Mouse (Mus musculus): ENCODE results near the gene Med28. TPM values are rescaled to one million over a fixed set of nuclear protein-coding genes. Genes with fewer than 3 reads are reported as not detected.

The Med28 gene
- total RNA-seq, 1 experiment from 2014 or later: 20.0 TPM

DNA sequence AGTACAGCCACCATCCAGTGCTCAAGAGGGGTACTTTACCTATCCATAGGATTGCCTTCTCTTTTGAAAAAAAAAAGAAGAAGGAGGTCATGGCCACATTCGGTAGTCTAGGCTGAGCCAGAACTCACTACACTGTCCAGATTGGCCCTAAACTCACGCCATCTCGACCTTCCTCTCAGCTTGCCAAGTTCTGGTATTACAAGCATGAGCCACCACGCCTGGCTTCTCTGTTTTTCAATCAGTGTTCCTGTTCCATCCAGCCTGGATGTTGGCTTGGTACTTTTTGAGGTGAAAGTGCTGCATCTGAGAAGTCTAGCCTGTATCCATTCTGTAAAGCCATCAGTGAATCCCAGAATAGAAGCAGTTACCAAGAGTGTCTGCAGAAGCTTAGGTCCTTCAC, 23.6 kb upstream of the Med28 start:
- no peak for ATAC-seq (replicated peaks in 1 of 2; ENCODE audit: insufficient read depth in 1 of 2, low FRiP score in 2 of 2, low TSS enrichment in 1 of 2, low read depth in 1 of 2, poor library complexity in 2 of 2, severe bottlenecking in 2 of 2)

DNA sequence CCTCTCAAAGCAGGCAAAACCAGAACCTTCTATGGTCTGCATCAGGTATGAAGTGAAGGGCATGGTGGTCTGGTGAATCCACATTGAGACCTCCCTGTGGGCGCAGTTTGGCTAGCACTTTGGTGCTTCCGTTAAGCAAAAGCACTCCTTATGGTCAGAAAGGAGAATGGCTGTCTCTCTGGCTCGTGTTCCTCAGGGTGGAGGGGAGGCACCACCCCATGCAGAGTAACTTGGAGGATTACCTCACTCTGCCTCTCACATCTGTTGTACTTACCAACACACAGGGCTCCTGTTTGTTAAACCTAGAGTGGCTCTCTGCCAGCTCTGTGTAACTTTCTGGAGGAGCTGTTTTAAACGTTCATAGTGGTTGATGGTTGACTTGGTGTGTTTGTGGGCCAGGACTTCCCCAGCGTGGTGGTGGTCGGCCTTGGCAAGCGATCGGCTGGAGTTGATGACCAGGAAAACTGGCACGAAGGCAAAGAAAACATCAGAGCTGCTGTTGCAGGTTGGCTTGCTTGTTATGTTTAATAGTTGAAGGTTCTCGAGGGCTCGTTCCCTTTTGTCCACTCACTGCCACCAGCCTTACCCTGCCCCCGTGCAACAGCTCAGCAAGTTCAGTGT, 23.0 kb upstream of the Med28 start:
- ATAC-seq (replicated peaks in 1 of 2; ENCODE audit: insufficient read depth in 1 of 2, low FRiP score in 2 of 2, low TSS enrichment in 1 of 2, low read depth in 1 of 2, poor library complexity in 2 of 2, severe bottlenecking in 2 of 2): no peak

DNA sequence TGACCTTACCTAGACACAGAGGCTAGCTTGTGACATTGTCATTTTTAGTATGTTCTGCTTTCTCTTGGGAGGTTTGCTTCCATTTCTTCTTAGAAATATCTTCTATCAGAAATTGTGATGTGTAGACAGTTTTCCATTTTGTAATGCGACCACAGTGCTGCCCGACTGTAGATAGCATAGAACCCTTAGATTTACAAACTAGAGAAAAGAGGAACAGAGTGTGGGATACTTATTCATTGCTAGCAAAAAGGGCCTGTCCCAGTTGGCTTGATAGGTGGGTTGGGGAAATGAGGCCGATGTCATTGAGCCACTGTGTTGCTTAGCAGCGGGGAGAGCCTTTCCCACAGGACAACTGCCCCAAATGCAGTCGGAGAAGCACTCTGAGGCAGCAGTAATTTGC, 22.5 kb upstream of the Med28 start:
- ATAC-seq (replicated peaks in 1 of 2; ENCODE audit: insufficient read depth in 1 of 2, low FRiP score in 2 of 2, low TSS enrichment in 1 of 2, low read depth in 1 of 2, poor library complexity in 2 of 2, severe bottlenecking in 2 of 2): no peak

DNA sequence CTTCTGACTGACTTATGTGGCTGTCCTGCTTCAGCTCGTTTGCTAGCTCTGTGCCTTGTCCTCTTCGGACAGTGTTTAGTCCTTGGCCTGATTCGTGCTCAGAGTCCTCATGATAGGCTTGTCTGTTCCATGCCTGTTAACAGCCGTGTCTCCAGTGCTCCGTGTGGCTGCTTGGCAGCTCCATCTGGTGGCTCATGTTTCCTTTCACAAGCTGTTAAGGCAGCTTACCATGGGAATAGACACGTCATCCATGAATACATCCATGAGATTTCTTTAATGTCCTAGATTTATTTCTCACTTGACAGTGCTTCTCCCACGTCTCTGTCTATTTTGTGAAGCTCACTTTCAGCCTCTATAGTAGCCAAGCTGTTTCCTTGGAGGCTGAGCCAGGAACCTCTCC, 10.0 kb upstream of the Med28 start:
- ATAC-seq (replicated peaks in 1 of 2; ENCODE audit: insufficient read depth in 1 of 2, low FRiP score in 2 of 2, low TSS enrichment in 1 of 2, low read depth in 1 of 2, poor library complexity in 2 of 2, severe bottlenecking in 2 of 2): no peak

DNA sequence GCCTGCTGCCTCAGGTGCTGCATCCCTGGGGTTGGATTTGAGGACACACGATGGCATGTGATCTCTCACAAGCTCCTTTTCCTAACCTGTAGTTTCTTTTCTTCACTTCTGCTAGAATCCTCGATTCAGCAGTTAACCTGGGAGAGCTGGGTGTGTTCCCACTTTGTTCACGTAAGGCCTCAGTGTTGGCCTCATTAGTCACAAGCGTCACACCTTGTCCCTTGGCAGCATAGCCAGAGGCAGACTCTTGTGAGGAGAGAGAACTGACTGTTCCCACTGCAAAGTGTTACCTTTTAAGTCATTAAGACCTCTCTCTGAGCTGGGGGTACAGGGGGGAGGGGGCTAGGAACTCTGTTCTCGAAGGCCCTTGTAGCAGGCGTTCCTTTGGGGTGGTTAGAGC, 7.1 kb upstream of the Med28 start:
- no peak for ATAC-seq (replicated peaks in 1 of 2; ENCODE audit: insufficient read depth in 1 of 2, low FRiP score in 2 of 2, low TSS enrichment in 1 of 2, low read depth in 1 of 2, poor library complexity in 2 of 2, severe bottlenecking in 2 of 2)

DNA sequence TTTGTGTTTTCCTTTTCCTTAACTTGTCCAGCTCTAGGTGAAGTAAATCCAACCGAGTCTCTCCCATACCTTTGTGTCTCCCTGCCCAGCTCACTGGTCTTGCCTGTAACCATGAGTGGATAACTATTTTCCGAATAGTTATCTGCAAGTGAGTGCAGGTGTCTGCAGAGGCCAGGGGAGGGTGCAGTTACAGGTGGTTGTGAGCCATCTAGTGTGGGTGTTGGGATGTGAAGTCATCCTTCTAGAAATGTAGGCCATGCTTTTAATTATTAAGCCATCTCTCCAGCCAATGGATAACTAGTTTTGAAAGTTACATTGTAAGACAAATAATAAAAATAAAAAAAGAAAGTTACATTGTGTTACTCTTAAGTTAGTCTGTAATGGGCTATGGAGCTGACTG, 6.5 kb upstream of the Med28 start:
- no peak for ATAC-seq (replicated peaks in 1 of 2; ENCODE audit: insufficient read depth in 1 of 2, low FRiP score in 2 of 2, low TSS enrichment in 1 of 2, low read depth in 1 of 2, poor library complexity in 2 of 2, severe bottlenecking in 2 of 2)

DNA sequence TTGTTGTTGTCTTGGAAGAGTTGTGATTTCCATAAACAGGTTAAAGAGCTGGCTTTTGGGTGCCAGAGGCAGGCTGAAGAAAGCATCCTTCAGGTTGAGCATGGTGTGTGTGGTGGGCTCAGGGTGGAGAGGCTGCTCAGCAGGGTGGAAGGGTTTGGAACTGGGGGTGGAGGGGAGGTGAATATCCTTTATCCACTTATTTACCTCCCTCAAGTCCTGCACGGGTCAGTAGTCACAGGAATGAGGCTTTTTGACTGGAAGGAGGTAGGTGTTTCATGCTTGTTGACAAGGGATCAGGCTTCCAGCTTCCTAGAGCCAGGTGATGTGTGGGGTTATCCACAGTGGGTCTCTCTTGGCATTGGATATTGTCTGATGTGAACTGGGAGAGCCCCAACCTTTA, 5.4 kb upstream of the Med28 start:
- no peak for ATAC-seq (replicated peaks in 1 of 2; ENCODE audit: insufficient read depth in 1 of 2, low FRiP score in 2 of 2, low TSS enrichment in 1 of 2, low read depth in 1 of 2, poor library complexity in 2 of 2, severe bottlenecking in 2 of 2)

DNA sequence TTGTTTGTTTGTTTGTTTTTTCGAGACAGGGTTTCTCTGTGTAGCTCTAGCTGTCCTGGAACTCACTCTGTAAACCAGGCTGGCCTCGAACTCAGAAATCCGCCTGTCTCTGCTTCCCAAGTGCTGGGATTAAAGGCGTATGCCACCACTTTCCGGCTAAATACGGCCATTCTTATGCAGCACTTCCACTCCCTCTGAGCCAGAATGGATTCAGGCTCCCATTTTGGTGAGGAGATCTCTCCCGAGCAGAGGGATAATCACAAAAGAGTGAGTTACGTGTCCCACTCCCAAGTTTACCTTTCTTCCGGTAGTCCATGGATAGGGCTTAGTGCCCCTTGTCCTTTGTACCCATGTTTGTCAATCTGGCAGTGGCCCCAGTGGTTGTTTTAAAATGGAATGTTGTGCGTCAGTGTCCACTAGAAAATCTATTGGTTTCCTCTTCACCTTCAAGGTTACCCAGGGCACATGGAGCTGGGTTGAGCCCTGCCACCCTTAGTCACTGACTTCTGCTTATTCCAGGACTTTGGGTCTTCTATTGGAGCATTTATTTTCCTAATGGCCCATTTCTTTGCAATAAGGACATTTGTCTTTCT, 4.8 kb upstream of the Med28 start:
- ATAC-seq (replicated peaks in 1 of 2; ENCODE audit: insufficient read depth in 1 of 2, low FRiP score in 2 of 2, low TSS enrichment in 1 of 2, low read depth in 1 of 2, poor library complexity in 2 of 2, severe bottlenecking in 2 of 2): no peak

DNA sequence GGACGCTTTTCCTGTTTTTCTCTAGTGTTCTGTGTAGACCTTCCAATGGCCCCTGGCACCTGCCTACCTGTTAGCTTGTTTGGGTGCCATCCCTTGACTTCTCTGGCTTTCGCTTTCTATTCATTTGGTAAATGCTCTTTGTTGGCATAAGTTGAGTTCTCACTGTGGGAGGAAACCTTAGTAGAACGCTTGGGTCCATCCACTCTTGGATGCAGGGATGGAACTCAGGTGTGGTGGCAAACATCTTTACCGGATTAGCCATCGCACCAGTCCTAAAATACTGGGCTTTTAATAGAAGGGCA, 731 bp downstream of the Med28 start:
- 0 out of 4 replicates have a peak, but pooled peaks of 1 of the 2 experiments have one; percentile 4 for ATAC-seq (replicated peaks in 1 of 2; ENCODE audit: insufficient read depth in 1 of 2, low FRiP score in 2 of 2, low TSS enrichment in 1 of 2, low read depth in 1 of 2, poor library complexity in 2 of 2, severe bottlenecking in 2 of 2)

DNA sequence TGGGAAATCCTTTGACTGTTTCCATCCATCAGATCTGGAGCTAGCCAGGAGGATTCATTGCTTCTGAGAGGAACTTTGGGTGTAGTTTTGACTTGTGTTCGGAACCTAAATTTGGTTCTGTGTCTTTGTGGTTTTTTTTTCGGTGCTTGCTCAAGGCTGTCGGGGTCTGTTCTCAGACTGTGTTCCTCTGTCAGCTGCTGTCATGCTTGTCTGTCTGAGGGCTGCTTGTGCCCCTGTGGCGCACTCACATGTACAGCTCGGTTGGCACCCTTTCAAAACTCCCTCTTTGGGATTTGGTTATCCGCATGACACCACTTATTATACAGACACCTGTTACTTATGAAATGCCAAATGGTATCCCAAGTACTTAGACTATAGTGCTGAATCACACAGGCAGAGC, 1.6 kb downstream of the Med28 start:
- ATAC-seq (replicated peaks in 1 of 2; ENCODE audit: insufficient read depth in 1 of 2, low FRiP score in 2 of 2, low TSS enrichment in 1 of 2, low read depth in 1 of 2, poor library complexity in 2 of 2, severe bottlenecking in 2 of 2): no peak

DNA sequence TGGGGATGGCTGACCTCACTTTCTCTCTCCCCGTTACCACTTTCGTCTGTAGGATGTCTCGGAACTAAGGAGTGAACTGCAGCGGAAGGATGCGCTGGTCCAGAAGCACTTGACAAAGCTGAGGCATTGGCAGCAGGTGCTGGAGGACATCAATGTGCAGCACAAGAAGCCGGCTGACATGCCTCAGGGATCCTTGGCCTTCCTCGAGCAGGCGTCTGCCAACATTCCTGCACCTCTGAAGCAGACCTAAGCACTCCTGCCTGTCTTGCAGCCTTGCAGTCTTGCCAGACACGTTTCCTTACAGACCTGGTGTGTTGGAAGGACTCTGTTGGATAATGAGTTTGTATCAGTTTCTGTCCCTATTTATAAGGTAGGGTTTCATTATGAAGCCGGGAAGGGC, 5.1 kb downstream of the Med28 start:
- no peak for ATAC-seq (replicated peaks in 1 of 2; ENCODE audit: insufficient read depth in 1 of 2, low FRiP score in 2 of 2, low TSS enrichment in 1 of 2, low read depth in 1 of 2, poor library complexity in 2 of 2, severe bottlenecking in 2 of 2)

DNA sequence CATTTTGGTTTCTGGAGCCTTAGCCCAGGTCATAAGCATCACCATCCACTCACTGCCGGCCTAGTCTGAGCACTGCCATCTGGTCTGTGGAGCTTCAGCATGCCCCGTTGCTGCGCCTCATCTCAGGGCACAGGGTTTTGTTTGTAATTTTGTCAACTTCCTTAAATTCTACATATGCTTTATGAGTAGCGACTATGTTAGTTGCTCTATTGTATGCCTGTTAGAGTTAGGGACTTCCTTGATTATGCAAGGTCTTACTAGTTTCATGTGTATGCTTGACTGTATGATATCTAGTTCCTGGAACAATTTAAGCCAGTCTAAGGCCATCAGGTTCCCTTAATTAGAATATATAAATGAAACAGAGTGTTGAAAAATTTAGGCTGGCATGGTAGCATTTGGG, 6.3 kb downstream of the Med28 start:
- no peak for ATAC-seq (replicated peaks in 1 of 2; ENCODE audit: insufficient read depth in 1 of 2, low FRiP score in 2 of 2, low TSS enrichment in 1 of 2, low read depth in 1 of 2, poor library complexity in 2 of 2, severe bottlenecking in 2 of 2)

DNA sequence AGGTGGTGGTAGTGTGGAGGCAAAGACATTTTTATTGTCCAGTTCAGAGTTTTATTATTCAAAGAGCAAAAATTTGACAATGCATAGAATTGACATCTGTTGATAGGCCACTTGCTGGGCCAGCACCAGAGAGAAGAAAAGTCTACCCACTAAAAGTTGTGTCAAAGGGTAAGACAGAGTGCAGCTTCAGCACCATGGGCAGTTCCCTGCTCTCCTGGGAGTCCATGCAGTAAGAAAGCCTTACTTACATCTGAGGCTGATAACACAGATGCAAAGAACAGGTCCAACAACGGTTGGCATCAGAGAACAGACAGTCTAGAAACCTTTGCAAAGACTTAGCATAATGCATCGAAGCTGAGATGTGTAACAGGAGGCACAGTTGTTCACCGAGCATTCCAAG, 9.7 kb downstream of the Med28 start:
- no peak for ATAC-seq (replicated peaks in 1 of 2; ENCODE audit: insufficient read depth in 1 of 2, low FRiP score in 2 of 2, low TSS enrichment in 1 of 2, low read depth in 1 of 2, poor library complexity in 2 of 2, severe bottlenecking in 2 of 2)

DNA sequence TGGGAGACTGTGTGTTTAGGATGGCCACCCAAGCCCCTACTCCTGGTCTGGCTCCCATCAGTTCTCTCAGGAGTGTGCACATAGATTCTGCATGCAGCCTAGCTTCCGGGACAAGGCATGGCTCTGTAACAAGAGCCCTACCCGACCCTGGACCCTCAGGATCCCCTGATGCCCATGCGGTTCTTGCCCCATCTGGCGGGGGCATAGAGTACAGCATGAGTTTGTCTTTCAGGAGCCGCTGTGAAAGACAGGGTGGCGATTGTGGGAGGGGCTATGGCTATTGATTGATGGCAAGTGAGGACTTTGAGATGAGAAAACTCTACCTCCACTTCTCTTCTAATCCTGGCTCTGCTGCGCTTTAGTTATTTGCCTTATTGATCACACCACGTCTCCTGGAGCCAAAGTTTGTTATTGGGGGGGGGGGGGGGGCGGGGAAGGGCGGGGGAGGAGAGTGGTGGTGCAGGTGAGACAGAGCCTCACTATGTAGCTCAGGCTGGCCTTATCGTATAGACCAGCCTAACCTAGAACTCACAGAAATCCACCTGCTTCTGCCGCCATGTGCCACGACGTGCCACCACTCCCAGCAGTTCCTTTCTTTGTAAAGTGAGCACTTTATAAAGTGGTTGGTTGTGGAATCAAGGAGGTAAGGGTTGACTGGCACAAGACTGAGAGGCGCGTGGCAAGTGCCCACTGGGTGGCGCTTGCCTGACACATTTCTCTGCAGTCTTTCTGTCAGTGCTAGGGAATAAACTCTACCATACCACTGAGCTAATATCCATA, 14.5 kb downstream of the Med28 start:
- ATAC-seq (replicated peaks in 1 of 2; ENCODE audit: insufficient read depth in 1 of 2, low FRiP score in 2 of 2, low TSS enrichment in 1 of 2, low read depth in 1 of 2, poor library complexity in 2 of 2, severe bottlenecking in 2 of 2): peak; percentile 88 to 89

DNA sequence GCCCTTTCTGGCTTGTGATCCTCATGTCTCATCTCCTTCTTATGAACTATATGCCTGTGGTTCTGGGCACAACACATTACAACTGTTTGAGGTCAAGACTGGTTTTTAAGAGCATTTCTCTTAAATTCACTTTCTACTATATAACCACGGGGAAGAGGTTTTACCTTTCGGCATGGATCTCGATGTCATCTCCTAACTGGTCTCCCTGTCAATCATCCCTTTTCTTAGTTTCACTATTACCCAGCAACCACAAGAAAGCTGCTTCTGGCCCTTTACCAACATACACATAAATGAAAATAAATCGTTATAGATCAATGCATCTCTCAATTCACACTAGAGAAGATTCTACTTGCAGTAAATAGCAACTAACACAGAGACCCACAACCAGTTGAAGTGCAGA, 15.1 kb downstream of the Med28 start:
- ATAC-seq (replicated peaks in 1 of 2; ENCODE audit: insufficient read depth in 1 of 2, low FRiP score in 2 of 2, low TSS enrichment in 1 of 2, low read depth in 1 of 2, poor library complexity in 2 of 2, severe bottlenecking in 2 of 2): no peak

DNA sequence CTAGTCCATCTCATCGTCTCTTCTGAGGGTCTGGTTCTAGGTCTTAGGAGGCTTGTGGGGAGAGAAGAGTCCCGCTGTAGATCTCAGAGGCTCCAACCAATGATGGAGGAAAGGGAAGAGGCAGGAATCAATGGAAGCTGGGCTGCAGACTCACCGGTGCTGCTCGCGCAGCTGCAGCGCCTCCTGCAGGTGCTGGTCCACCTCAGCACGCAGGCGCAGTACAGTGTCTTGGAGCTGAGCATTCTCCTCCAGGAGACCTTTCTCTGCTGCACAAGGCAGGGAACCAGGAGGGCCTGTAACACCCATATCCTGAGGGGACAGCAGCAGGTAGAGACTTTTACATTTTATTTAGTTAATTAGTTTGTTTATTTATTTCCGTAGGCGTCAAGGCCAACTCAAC, 19.5 kb downstream of the Med28 start:
- ATAC-seq (replicated peaks in 1 of 2; ENCODE audit: insufficient read depth in 1 of 2, low FRiP score in 2 of 2, low TSS enrichment in 1 of 2, low read depth in 1 of 2, poor library complexity in 2 of 2, severe bottlenecking in 2 of 2): no peak

DNA sequence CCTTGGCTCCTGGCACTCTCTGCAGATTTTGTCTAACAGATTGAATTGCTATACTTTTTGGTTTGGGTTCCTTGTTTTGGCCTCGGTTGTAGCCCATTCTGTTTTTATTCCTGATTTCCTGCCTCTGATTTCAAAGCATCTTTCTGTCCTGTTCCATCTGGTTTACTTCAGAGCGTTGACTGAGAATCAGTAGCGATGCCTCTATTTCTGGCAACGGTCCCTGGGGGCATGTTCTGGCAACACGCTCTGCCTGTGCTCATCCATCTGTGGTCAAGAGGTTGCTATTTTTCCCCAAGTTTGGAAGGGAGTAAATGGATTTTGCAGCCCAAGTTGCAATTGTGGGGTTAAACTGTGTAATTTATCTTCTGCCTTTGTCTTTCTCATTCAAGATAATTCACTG, 23.3 kb downstream of the Med28 start:
- ATAC-seq (replicated peaks in 1 of 2; ENCODE audit: insufficient read depth in 1 of 2, low FRiP score in 2 of 2, low TSS enrichment in 1 of 2, low read depth in 1 of 2, poor library complexity in 2 of 2, severe bottlenecking in 2 of 2): no peak

DNA sequence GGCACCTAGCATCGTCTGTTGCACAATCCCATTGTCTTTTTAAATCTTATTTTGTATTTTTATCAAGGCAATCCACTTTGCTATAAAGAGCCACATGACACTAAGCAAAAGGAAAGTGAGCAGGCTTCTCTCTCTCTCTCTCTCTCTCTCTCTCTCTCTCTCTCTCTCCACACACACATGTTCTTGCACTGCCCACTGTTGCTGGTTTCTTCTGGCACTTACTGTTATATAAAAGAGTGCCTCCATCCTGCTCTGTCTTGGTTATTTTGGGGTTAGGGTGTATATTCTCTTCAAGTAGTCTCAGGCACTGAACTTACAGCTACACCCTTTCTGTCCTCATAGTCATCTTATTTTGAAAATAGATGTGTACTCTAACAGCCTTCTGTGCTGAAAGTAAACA, 29.6 kb downstream of the Med28 start:
- ATAC-seq (replicated peaks in 1 of 2; ENCODE audit: insufficient read depth in 1 of 2, low FRiP score in 2 of 2, low TSS enrichment in 1 of 2, low read depth in 1 of 2, poor library complexity in 2 of 2, severe bottlenecking in 2 of 2): no peak

DNA sequence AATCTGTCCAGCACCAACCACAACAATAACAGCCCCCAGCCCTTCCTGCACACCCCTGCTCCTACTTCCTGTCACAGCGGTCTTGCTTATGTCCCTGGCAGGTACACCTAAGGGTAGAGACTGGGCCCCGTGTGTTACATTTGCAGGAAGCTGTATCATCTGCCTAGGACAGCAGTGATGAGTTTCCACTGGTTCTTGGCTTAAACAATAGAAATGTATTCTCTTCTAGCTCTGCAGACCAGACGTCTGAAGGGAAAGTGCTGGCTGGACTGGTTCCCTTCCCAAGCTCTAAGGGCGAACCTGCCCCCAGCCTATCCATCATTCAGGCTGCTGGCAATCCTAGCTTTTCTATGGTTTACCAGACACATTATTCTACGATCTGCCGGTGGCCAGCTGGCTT, 44.0 kb downstream of the Med28 start:
- ATAC-seq (replicated peaks in 1 of 2; ENCODE audit: insufficient read depth in 1 of 2, low FRiP score in 2 of 2, low TSS enrichment in 1 of 2, low read depth in 1 of 2, poor library complexity in 2 of 2, severe bottlenecking in 2 of 2): no peak

Measured in hematopoietic stem cell, adult 5-6 weeks (primary cell).